Mouse (Mus musculus): ENCODE results near the gene Akap6. TPM values are rescaled to one million over a fixed set of nuclear protein-coding genes. Genes with fewer than 3 reads are reported as not detected.

Gene Akap6
- polyA plus RNA-seq, 1 experiment from 2014 or later, result 10.8 TPM

DNA sequence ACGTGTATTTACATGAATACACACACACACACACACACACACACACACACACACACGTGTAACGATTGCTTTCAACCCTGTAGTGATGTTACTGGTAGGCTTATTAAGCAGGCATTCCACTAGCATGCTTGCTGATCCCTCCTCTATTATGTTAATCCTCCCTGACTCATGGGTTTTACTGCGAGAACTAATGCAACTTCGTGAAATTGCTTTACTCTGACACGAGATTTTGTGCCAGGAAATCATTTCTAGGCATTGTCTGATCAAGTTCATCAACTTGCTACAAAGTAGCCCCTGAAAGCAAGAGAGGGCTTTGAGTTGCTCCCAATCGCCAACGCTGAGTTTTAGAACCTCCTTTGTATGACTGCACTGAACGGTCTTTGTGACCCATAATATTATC is 132.6 kb downstream of the Akap6 start:
- ATAC-seq (replicated peaks; ENCODE audit: extremely low read depth, insufficient read depth, low FRiP score), result no peak
- WGBS, result 63% methylated on average over 9 of the region's 9 CpGs
- H3K36me3 ChIP-seq (ENCODE audit: control insufficient read depth, insufficient read depth), result no peaks in the 10 kb centered on the region
- no peak overlapping the region for H3K4me2 ChIP-seq (ENCODE audit: low read depth, low read length)
- no peaks in the 10 kb centered on the region for H3K27me3 ChIP-seq (ENCODE audit: control insufficient read depth, insufficient read depth, low read length)
- no peak overlapping the region for H3K27ac ChIP-seq (ENCODE audit: low read length)
- H3K9me3 ChIP-seq (replicated peaks; ENCODE audit: control insufficient read depth, low read length), result no peaks in the 10 kb centered on the region
- no peak overlapping the region for H3K4me3 ChIP-seq (ENCODE audit: low read length)
- H3K4me1 ChIP-seq (ENCODE audit: control insufficient read depth, insufficient read depth, low read length), result peaks cover 24% of the 10 kb centered on the region
- H3K9ac ChIP-seq (ENCODE audit: low read length), result no peak overlapping the region

DNA sequence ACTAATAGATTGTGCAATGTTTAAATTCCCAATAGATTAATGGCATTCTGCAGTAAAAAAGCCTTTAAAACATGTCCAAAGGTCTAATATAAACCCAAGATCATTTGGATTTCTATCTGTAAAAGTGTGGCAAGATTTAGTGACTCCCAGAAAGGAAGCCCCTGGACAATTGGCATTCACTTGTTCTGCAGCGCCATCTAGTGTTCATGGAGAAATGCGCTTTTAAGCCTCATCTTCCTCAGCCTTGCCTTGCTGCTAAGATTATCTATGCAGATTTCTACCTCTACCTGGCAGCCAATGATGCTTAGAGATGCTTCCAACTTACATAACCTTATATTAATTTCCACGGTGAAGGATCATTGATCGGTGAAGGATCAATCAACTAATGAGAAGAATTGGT is 133.0 kb downstream of the Akap6 start:
- Histone ChIP-seq H3K27me3 (ENCODE audit: control insufficient read depth, insufficient read depth, low read length) (no peaks in the 10 kb centered on the region), H3K4me1 (ENCODE audit: control insufficient read depth, insufficient read depth, low read length) (peaks cover 24% of the 10 kb centered on the region), H3K36me3 (ENCODE audit: control insufficient read depth, insufficient read depth) (no peaks in the 10 kb centered on the region), H3K9ac (ENCODE audit: low read length) (no peak overlapping the region), H3K9me3 (replicated peaks; ENCODE audit: control insufficient read depth, low read length) (no peaks in the 10 kb centered on the region), H3K4me3 (ENCODE audit: low read length) (no peak overlapping the region), H3K4me2 (ENCODE audit: low read depth, low read length) (no peak overlapping the region), H3K27ac (ENCODE audit: low read length) (no peak overlapping the region)
- no peak for ATAC-seq (replicated peaks; ENCODE audit: extremely low read depth, insufficient read depth, low FRiP score)
- WGBS, result 5% methylated on average over 4 of the region's 4 CpGs

DNA sequence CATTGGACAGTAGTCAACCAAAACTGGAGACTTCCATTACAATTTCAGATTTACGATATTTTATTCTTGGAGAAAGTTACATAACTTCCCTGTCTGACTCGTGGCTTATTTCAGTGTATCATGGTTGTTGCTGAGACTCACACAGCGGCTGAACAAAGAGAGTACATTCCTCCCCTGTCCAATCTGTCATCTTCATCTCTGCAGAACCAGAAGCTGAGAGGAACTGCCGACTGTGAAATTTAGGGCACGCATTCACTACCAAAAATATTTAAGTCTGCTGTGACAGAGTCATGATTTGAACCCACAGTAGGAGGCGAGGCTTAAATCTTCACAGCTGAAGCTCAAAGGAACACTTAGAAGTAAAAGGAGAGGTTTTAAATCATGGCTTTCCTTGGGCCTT is 134.0 kb downstream of the Akap6 start:
- Histone ChIP-seq H3K4me2 (ENCODE audit: low read depth, low read length) (no peak overlapping the region), H3K4me3 (ENCODE audit: low read length) (no peak overlapping the region), H3K9ac (ENCODE audit: low read length) (no peak overlapping the region), H3K9me3 (replicated peaks; ENCODE audit: control insufficient read depth, low read length) (no peaks in the 10 kb centered on the region), H3K27ac (ENCODE audit: low read length) (no peak overlapping the region), H3K4me1 (ENCODE audit: control insufficient read depth, insufficient read depth, low read length) (peaks cover 24% of the 10 kb centered on the region), H3K27me3 (ENCODE audit: control insufficient read depth, insufficient read depth, low read length) (no peaks in the 10 kb centered on the region), H3K36me3 (ENCODE audit: control insufficient read depth, insufficient read depth) (no peaks in the 10 kb centered on the region)
- no peak for ATAC-seq (replicated peaks; ENCODE audit: extremely low read depth, insufficient read depth, low FRiP score)
- WGBS, result 57% methylated on average over 6 of the region's 6 CpGs

DNA sequence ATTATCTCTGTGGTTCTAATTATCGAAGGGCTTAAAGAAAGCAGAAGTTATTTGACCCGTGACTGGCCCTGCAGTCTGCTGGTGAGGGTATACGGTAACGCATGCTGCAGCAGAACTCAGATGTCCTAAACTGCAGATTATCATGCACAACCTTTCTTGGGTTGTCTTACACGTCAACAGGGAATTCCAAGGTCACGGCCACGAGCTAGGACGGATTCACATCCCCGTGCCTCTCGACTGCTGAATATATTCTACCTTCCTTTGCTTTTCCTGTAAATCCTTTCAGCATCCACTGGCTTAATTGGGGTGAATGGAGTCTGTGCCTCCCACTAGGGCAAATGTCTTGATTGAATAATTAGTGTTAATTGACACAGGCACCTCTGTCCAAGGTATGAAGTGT is 134.9 kb downstream of the Akap6 start:
- Histone ChIP-seq H3K4me2 (ENCODE audit: low read depth, low read length) (no peak overlapping the region), H3K4me1 (ENCODE audit: control insufficient read depth, insufficient read depth, low read length) (peaks cover 24% of the 10 kb centered on the region), H3K27me3 (ENCODE audit: control insufficient read depth, insufficient read depth, low read length) (no peaks in the 10 kb centered on the region), H3K4me3 (ENCODE audit: low read length) (no peak overlapping the region), H3K27ac (ENCODE audit: low read length) (no peak overlapping the region; the same call in 1 of the 2 replicates), H3K36me3 (ENCODE audit: control insufficient read depth, insufficient read depth) (no peaks in the 10 kb centered on the region), H3K9ac (ENCODE audit: low read length) (no peak overlapping the region), H3K9me3 (replicated peaks; ENCODE audit: control insufficient read depth, low read length) (no peaks in the 10 kb centered on the region)
- WGBS, result 33% methylated on average over 10 of the region's 10 CpGs
- no peak for ATAC-seq (replicated peaks; ENCODE audit: extremely low read depth, insufficient read depth, low FRiP score)

DNA sequence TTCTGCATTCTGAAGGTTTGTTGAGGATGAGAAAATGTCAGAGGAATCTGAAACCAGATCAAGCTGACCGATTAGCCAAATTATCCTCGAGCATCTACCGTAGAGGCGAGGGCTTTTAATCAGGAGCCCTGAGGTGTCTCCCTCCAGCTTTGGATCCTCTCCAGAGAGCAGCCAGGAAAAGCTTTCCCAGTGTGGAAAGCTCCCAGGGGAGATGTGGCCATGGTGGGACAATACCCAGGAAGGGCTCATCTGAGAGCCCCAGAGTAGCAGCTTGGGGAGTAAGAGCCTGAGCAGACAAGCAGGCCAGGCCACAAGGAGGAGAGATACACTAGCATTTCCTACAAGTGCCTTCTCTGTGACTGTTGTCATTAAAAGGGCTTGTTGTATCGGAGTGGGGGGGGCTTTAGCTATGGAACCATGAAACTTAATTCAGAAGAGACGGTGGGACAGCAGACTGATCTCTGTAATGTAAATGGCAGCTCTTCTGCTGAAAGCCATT is 135.6 kb downstream of the Akap6 start:
- peaks cover 24% of the 10 kb centered on the region for H3K4me1 ChIP-seq (ENCODE audit: control insufficient read depth, insufficient read depth, low read length)
- H3K9ac ChIP-seq (ENCODE audit: low read length), result no peak overlapping the region
- 44% methylated on average over 6 of the region's 6 CpGs for WGBS
- no peak overlapping the region for H3K4me3 ChIP-seq (ENCODE audit: low read length)
- H3K4me2 ChIP-seq (ENCODE audit: low read depth, low read length), result peak overlapping the region; percentile 26; the same call in 1 of the 2 replicates
- H3K27ac ChIP-seq (ENCODE audit: low read length), result peak overlapping the region; percentile 54
- ATAC-seq (replicated peaks; ENCODE audit: extremely low read depth, insufficient read depth, low FRiP score), result no peak
- H3K27me3 ChIP-seq (ENCODE audit: control insufficient read depth, insufficient read depth, low read length), result no peaks in the 10 kb centered on the region
- H3K36me3 ChIP-seq (ENCODE audit: control insufficient read depth, insufficient read depth), result no peaks in the 10 kb centered on the region
- H3K9me3 ChIP-seq (replicated peaks; ENCODE audit: control insufficient read depth, low read length), result no peaks in the 10 kb centered on the region

DNA sequence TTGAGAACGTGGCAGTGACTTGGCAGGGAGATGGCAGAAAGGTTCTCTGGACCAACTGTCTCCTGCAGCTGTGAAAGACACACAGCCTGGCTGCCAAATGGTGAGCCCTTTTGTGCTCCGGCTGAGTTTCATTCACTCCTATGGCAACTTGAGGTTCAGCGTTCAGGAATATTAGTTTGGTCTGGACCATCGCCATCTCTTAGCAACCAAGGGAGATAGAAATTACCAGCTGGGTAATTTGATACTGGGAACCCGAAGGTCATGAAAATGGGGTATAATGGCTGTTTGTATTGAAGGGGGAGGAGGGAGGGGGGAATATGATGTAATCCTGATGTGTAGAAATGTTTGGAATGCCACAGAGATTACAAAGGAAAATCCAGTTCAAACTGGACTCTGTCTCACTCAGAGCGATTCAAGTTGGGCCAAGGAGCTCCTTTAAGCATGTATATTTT is 136.1 kb downstream of the Akap6 start:
- no peak overlapping the region for H3K9ac ChIP-seq (ENCODE audit: low read length)
- peak; percentile 54; the same call in 1 of the 2 replicates for ATAC-seq (replicated peaks; ENCODE audit: extremely low read depth, insufficient read depth, low FRiP score)

DNA sequence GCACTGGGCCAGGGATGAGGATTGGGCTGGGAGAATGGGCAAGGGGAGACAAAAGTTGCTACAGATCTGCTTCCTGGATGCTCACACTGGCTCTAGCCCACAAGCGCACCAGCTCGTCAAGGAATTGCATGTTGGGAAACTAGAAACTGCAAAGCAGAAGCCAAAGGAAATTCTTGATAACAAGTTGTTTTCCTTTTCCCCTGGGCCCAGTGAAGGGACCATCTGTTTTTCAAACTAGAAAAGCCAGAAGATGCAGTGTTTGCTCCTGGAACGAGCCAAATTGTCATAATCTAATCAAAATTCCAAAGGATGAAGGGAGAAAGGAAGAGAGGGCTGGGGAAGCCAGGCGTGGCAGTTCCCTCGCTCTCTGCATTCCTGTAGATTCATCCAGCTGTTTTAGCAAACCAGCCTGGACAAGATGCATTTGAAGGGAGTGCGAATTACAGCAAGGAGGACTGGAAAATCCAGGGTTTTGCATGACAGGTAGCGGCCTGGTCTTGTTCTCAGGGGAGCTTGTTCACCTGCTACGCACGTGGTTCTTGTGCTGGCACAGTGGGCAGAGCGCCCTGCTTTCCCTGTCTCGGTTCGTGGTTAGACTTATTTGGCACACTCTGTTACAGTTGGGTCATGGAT is 136.8 kb downstream of the Akap6 start:
- Histone ChIP-seq H3K36me3 (ENCODE audit: control insufficient read depth, insufficient read depth) (no peaks in the 10 kb centered on the region), H3K9ac (ENCODE audit: low read length) (no peak overlapping the region), H3K4me2 (ENCODE audit: low read depth, low read length) (peak overlapping the region; percentile 15; the same call in 1 of the 2 replicates), H3K27ac (ENCODE audit: low read length) (peak overlapping the region; percentile 77), H3K4me1 (ENCODE audit: control insufficient read depth, insufficient read depth, low read length) (peaks cover 24% of the 10 kb centered on the region), H3K27me3 (ENCODE audit: control insufficient read depth, insufficient read depth, low read length) (no peaks in the 10 kb centered on the region), H3K9me3 (replicated peaks; ENCODE audit: control insufficient read depth, low read length) (no peaks in the 10 kb centered on the region), H3K4me3 (ENCODE audit: low read length) (no peak overlapping the region)
- 57% methylated on average over 12 of the region's 12 CpGs for WGBS
- ATAC-seq (replicated peaks; ENCODE audit: extremely low read depth, insufficient read depth, low FRiP score), result peak; percentile 45; the same call in 1 of the 2 replicates

More for the DNA sequence above, 136.1 kb downstream of the Akap6 start:
- H3K4me2 ChIP-seq (ENCODE audit: low read depth, low read length), result peak overlapping the region; percentile 26; the same call in 1 of the 2 replicates
- no peaks in the 10 kb centered on the region for H3K27me3 ChIP-seq (ENCODE audit: control insufficient read depth, insufficient read depth, low read length)
- H3K36me3 ChIP-seq (ENCODE audit: control insufficient read depth, insufficient read depth), result no peaks in the 10 kb centered on the region
- H3K4me3 ChIP-seq (ENCODE audit: low read length), result no peak overlapping the region
- H3K9me3 ChIP-seq (replicated peaks; ENCODE audit: control insufficient read depth, low read length), result no peaks in the 10 kb centered on the region
- H3K4me1 ChIP-seq (ENCODE audit: control insufficient read depth, insufficient read depth, low read length), result peaks cover 24% of the 10 kb centered on the region
- 42% methylated on average over 6 of the region's 6 CpGs for WGBS
- H3K27ac ChIP-seq (ENCODE audit: low read length), result peak overlapping the region; percentile 77

DNA sequence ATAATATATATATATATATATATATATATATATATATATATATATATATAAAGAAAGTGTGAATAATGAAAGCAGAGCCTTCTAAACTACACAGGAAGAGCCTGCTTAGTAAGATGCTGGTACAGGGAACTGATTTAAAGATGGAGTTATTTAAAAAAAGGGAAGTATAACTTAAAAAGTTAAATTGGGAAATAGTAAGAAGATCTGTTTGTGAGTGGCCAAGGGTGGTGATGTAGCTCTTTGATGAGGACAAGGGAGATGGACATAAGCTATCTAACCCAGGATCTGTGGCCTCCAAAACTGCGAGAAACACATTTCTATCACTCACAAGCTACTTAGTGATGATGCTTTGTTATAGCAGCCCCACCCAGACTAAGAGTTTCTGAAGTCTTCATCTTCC is 146.8 kb downstream of the Akap6 start:
- no peaks in the 10 kb centered on the region for H3K27me3 ChIP-seq (ENCODE audit: control insufficient read depth, insufficient read depth, low read length)
- ATAC-seq (replicated peaks; ENCODE audit: extremely low read depth, insufficient read depth, low FRiP score), result no peak
- H3K4me3 ChIP-seq (ENCODE audit: low read length), result no peak overlapping the region
- peaks cover 29% of the 10 kb centered on the region for H3K4me1 ChIP-seq (ENCODE audit: control insufficient read depth, insufficient read depth, low read length)
- no peak overlapping the region for H3K9ac ChIP-seq (ENCODE audit: low read length)
- H3K9me3 ChIP-seq (replicated peaks; ENCODE audit: control insufficient read depth, low read length), result no peaks in the 10 kb centered on the region
- 90% methylated on average over 1 of the region's 1 CpGs for whole genome bisulfite sequencing
- H3K27ac ChIP-seq (ENCODE audit: low read length), result no peak overlapping the region
- no peaks in the 10 kb centered on the region for H3K36me3 ChIP-seq (ENCODE audit: control insufficient read depth, insufficient read depth)
- H3K4me2 ChIP-seq (ENCODE audit: low read depth, low read length), result no peak overlapping the region

DNA sequence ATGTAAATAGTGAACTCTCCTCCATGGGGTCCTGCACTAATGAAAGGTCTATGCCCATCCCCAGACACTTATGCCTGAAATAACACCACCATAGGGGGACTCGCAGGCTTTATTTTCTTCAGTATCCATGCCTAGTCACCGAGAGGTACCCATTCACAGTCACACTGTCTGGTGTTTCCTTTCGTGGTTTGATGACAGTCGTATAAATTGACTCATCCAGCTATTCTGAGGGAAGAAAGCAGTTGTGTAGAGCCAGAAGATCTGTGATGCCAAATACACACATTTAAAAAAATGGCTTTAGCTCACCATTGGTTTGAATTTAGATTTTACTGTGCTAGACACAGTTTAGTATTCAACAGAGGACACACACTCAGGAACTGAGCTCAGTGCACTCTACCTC is 147.8 kb downstream of the Akap6 start:
- 91% methylated on average over 4 of the region's 4 CpGs for WGBS
- H3K4me3 ChIP-seq (ENCODE audit: low read length), result no peak overlapping the region

More for the DNA sequence above, 147.8 kb downstream of the Akap6 start:
- H3K4me2 ChIP-seq (ENCODE audit: low read depth, low read length), result no peak overlapping the region
- H3K9me3 ChIP-seq (replicated peaks; ENCODE audit: control insufficient read depth, low read length), result no peaks in the 10 kb centered on the region
- H3K27ac ChIP-seq (ENCODE audit: low read length), result no peak overlapping the region
- H3K9ac ChIP-seq (ENCODE audit: low read length), result no peak overlapping the region
- peaks cover 34% of the 10 kb centered on the region for H3K4me1 ChIP-seq (ENCODE audit: control insufficient read depth, insufficient read depth, low read length)
- H3K27me3 ChIP-seq (ENCODE audit: control insufficient read depth, insufficient read depth, low read length), result no peaks in the 10 kb centered on the region
- no peaks in the 10 kb centered on the region for H3K36me3 ChIP-seq (ENCODE audit: control insufficient read depth, insufficient read depth)
- ATAC-seq (replicated peaks; ENCODE audit: extremely low read depth, insufficient read depth, low FRiP score), result no peak
